Mouse (Mus musculus) ES-E14 (cell line): ENCODE measurements around the gene Mrps5.

Experiments used
- CHD2 ChIP-seq: IDR thresholded peaks from 2 replicates; pipeline ENCODE4 v1.6.1; 2014; ENCODE audit warnings: mild to moderate bottlenecking, low read depth, low read length, inconsistent platforms
- HCFC1 ChIP-seq: IDR thresholded peaks from 2 replicates; pipeline ENCODE4 v1.6.1; 2012; ENCODE audit warnings: low read length, inconsistent platforms, borderline replicate concordance; ENCODE audit not compliant: insufficient read depth
- MAFK ChIP-seq: IDR thresholded peaks from 2 replicates; pipeline ENCODE4 v1.6.1; 2014; ENCODE audit warnings: mild to moderate bottlenecking, low read depth, low read length, inconsistent platforms; ENCODE audit not compliant: insufficient read depth
- ZC3H11A ChIP-seq: IDR thresholded peaks from 2 replicates; pipeline ENCODE4 v1.6.1; 2012; ENCODE audit warnings: low read depth, mild to moderate bottlenecking, inconsistent platforms, low read length, borderline replicate concordance
- ZNF384 ChIP-seq: IDR thresholded peaks from 2 replicates; pipeline ENCODE4 v1.6.1; 2012; ENCODE audit warnings: low read depth, low read length, inconsistent platforms

DNA sequence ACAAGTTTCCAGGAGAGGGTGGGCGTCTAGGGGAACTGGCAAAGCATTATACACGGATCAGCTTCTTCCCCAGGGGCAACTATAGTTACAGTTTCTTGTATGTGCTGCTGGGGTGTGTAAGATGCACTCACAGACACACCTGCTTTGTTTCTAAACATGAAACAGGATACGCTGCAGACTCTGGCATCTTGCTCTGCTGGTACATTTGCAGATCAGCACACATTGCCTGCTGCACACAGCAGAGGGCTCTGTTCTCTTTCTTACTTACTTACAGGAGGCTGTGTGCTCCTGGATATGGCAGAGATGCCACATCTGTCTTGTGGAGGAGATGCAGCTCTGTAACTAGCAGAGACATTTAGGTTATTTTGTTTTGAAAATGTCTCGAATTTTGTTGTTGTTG lies 3.8 kb downstream of the Mrps5 start:
- TF ChIP-seq MAFK: no peak
- no peak for TF ChIP-seq ZNF384
- TF ChIP-seq ZC3H11A: no peak
- no peak for TF ChIP-seq CHD2
- no peak for TF ChIP-seq HCFC1
